Mouse (Mus musculus): ENCODE measurements at regions not wholly inside any gene's neighbourhood (a gene's known extent, or its start where the extent isn't known, plus 50 kb on each side); places are given as distances from the start of the nearest gene placed in this dataset.
A peak's percentile ranks its signal among the peaks of the same experiment; 100 is the strongest.

- no peak for ATAC-seq (replicated peaks; ENCODE audit: poor library complexity)
These were observed 390.5 kb downstream of the Ccdc171 start for GRCm38 (mm10) chr4:83915871-83916270.

GRCm38 (mm10) chr4:83917009-83917408, 391.7 kb downstream of the Ccdc171 start:
- ATAC-seq (replicated peaks; ENCODE audit: poor library complexity) = peak; percentile 98

GRCm38 (mm10) chr4:83918093-83918492, 392.7 kb downstream of the Ccdc171 start:
- no peak for ATAC-seq (replicated peaks; ENCODE audit: poor library complexity)

- no peak for ATAC-seq (replicated peaks; ENCODE audit: poor library complexity)
These were observed 393.7 kb downstream of the Ccdc171 start for GRCm38 (mm10) chr4:83919041-83919440.

GRCm38 (mm10) chr4:83925118-83925842, 399.9 kb downstream of the Ccdc171 start:
- peak; percentile 64 for ATAC-seq (replicated peaks; ENCODE audit: poor library complexity)

GRCm38 (mm10) chr4:83926195-83926731, 400.9 kb downstream of the Ccdc171 start:
- no peak for ATAC-seq (replicated peaks; ENCODE audit: poor library complexity)

- no peak for ATAC-seq (replicated peaks; ENCODE audit: poor library complexity)
These were observed 406.7 kb downstream of the Ccdc171 start for GRCm38 (mm10) chr4:83931897-83932654.

GRCm38 (mm10) chr4:83941693-83942092, 416.3 kb downstream of the Ccdc171 start:
- ATAC-seq (replicated peaks; ENCODE audit: poor library complexity) = peak; percentile 80

- no peak for ATAC-seq (replicated peaks; ENCODE audit: poor library complexity)
These were observed 424.3 kb downstream of the Ccdc171 start for GRCm38 (mm10) chr4:83949612-83950011.

GRCm38 (mm10) chr4:83950809-83951409, 425.6 kb downstream of the Ccdc171 start:
- ATAC-seq (replicated peaks; ENCODE audit: poor library complexity) = no peak

- ATAC-seq (replicated peaks; ENCODE audit: poor library complexity) = no peak
These were observed 431.0 kb downstream of the Ccdc171 start for GRCm38 (mm10) chr4:83956252-83956904.

GRCm38 (mm10) chr4:83957217-83957692, 431.9 kb downstream of the Ccdc171 start:
- no peak for ATAC-seq (replicated peaks; ENCODE audit: poor library complexity)

- ATAC-seq (replicated peaks; ENCODE audit: poor library complexity) = no peak
These were observed 441.6 kb downstream of the Ccdc171 start for GRCm38 (mm10) chr4:83966898-83967297.

- ATAC-seq (replicated peaks; ENCODE audit: poor library complexity) = peak; percentile 49
These were observed 447.8 kb downstream of the Ccdc171 start for GRCm38 (mm10) chr4:83973162-83973561.

- ATAC-seq (replicated peaks; ENCODE audit: poor library complexity) = peak; percentile 37
These were observed 449.1 kb downstream of the Ccdc171 start for GRCm38 (mm10) chr4:83974214-83975012.

GRCm38 (mm10) chr4:83975569-83975968, 450.2 kb downstream of the Ccdc171 start:
- ATAC-seq (replicated peaks; ENCODE audit: poor library complexity) = no peak

- ATAC-seq (replicated peaks; ENCODE audit: poor library complexity) = no peak
These were observed 450.7 kb downstream of the Ccdc171 start for GRCm38 (mm10) chr4:83976067-83976466.

GRCm38 (mm10) chr4:83979088-83979487, 453.7 kb downstream of the Ccdc171 start:
- no peak for ATAC-seq (replicated peaks; ENCODE audit: poor library complexity)

- ATAC-seq (replicated peaks; ENCODE audit: poor library complexity) = no peak
These were observed 459.5 kb downstream of the Ccdc171 start for GRCm38 (mm10) chr4:83984671-83985391.

Data from megakaryocyte progenitor cell, adult 5-6 weeks (primary cell).